Mouse (Mus musculus) cerebellum, postnatal 36 days (tissue): ENCODE measurements around the gene Dnah17.
A peak's percentile ranks its signal among the peaks of the same experiment; 100 is the strongest.

ENCODE experiments used
- DNase-seq, 2 experiments: peaks; one replicate each; pipeline ENCODE4 v3.0.0; 2021 to 2022; ENCODE audit warnings: mixed read lengths in 2 of 2

The Dnah17 gene

GRCm38 (mm10) chr11:118084266-118084665 lies 46.2 kb downstream of the Dnah17 start:
- DNase-seq, result no peak

GRCm38 (mm10) chr11:118083811-118084210 lies 46.6 kb downstream of the Dnah17 start:
- peak; percentile 79 to 81 for DNase-seq

GRCm38 (mm10) chr11:118082294-118082693 lies 48.1 kb downstream of the Dnah17 start:
- no peak for DNase-seq

- no peak for DNase-seq
Observed at GRCm38 (mm10) chr11:118079750-118080149, 50.7 kb downstream of the Dnah17 start.

- no peak for DNase-seq
Observed at GRCm38 (mm10) chr11:118076929-118077328, 53.5 kb downstream of the Dnah17 start.

- DNase-seq, result no peak
Observed at GRCm38 (mm10) chr11:118075035-118075522, 55.4 kb downstream of the Dnah17 start.

GRCm38 (mm10) chr11:118071227-118071912 lies 59.1 kb downstream of the Dnah17 start:
- no peak for DNase-seq

- DNase-seq, result no peak
Observed at GRCm38 (mm10) chr11:118068812-118069332, 61.6 kb downstream of the Dnah17 start.

GRCm38 (mm10) chr11:118067588-118067987 lies 62.8 kb downstream of the Dnah17 start:
- no peak for DNase-seq

GRCm38 (mm10) chr11:118060038-118060437 lies 70.4 kb downstream of the Dnah17 start:
- no peak for DNase-seq

- DNase-seq, result no peak
Observed at GRCm38 (mm10) chr11:118058872-118059271, 71.6 kb downstream of the Dnah17 start.

- no peak for DNase-seq
Observed at GRCm38 (mm10) chr11:118058367-118058766, 72.1 kb downstream of the Dnah17 start.

GRCm38 (mm10) chr11:118050174-118050573 lies 80.3 kb downstream of the Dnah17 start:
- DNase-seq, result no peak

GRCm38 (mm10) chr11:118049641-118050040 lies 80.8 kb downstream of the Dnah17 start:
- no peak for DNase-seq

- peak in 1 of 2 experiments; percentile 37 for DNase-seq
Observed at GRCm38 (mm10) chr11:118043293-118043907, 87.0 kb downstream of the Dnah17 start.

GRCm38 (mm10) chr11:118042791-118043190 lies 87.6 kb downstream of the Dnah17 start:
- DNase-seq, result no peak

- no peak for DNase-seq
Observed at GRCm38 (mm10) chr11:118035068-118035467, 95.4 kb downstream of the Dnah17 start.

- DNase-seq, result no peak
Observed at GRCm38 (mm10) chr11:118034395-118034794, 96.0 kb downstream of the Dnah17 start.

GRCm38 (mm10) chr11:118031134-118031533 lies 99.3 kb downstream of the Dnah17 start:
- DNase-seq, result no peak

- DNase-seq, result no peak
Observed at GRCm38 (mm10) chr11:118029170-118029569, 101.3 kb downstream of the Dnah17 start.

GRCm38 (mm10) chr11:118024111-118024510 lies 106.3 kb downstream of the Dnah17 start:
- no peak for DNase-seq

- DNase-seq, result peak in 1 of 2 experiments; percentile 18
Observed at GRCm38 (mm10) chr11:118023475-118023874, 107.0 kb downstream of the Dnah17 start.

GRCm38 (mm10) chr11:118021806-118022205 lies 108.6 kb downstream of the Dnah17 start:
- DNase-seq, result peak; percentile 72 to 78

- DNase-seq, result no peak
Observed at GRCm38 (mm10) chr11:118018328-118018727, 112.1 kb downstream of the Dnah17 start.
